Mouse (Mus musculus) C3H10T1/2 (cell line): Measurements from ENCODE around the gene Ppp1r12a. TPM values are rescaled to one million over a fixed set of nuclear protein-coding genes. Genes with fewer than 3 reads are reported as not detected.

ENCODE experiments used
- polyA plus RNA-seq, 2 experiments: library from polyadenylated mRNA; unstranded; fragments of >200 nt; fragmentation: generic; extraction: Trizol; gene quantifications; one replicate each; pipeline ENCODE4 v1.2.1; 2012; ENCODE audit warnings: missing spikeins in 2 of 2

Gene Ppp1r12a
- polyA plus RNA-seq = 10 to 100 TPM in 1 of 2 experiments, 1 to 10 TPM in 1; 2.9 to 24.5 TPM

DNA sequence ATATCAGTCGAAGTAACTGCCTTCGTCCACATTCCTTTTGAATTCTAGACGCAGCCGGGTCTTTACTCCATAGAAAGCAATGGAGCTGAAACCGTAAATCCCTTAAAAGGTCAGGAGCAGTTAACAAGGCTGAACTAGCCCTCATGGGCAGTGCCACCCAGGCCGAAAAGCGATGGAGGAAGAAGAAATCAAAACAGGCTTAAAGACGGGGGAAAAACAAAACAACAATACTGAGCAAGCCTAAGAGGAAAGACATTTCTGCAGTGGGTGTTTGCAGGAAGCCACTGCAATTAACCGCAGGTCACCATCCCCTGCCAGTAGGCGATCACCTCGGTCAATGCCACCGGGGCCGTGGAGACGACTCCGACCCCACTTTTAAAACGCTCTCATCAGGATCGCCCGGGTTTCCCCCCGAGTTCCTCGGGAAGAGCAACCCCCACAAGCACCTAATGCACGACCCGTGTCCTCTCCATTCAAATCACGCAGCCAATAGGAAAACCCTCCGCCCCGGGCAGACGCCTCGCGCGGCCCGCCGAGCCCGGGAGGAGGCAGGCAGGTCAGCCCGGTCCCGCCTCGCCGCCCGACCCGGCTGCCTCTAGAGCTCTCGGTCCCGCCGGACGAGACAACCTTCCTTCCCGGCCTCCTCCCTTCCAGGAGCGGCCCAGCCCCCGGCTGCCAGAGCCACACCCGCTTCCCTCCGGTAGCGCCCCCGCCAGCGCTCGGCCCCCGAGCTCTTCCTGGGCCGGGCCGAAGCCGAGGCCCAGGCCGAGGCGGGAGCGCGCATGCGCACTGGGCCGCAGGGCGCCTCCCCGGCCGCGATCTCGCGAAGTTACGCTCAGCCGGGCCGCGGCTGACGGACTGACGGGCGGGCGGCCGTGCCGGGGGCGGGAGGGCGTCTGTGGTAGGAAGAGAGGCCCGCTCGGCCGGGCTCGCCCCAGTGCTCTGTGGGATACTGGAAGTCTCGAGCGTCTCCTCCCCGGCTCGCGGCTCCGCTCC is at the start of gene Ppp1r12a:
Gene Ppp1r12a (plus strand): TSS at position 933 of the 996 bp plus-strand sequence.

GRCm38 (mm10) chr10:108331784-108332561 is 170.0 kb downstream of the Ppp1r12a start, which contains the start of gene Pawr:
Gene Pawr (plus strand): TSS chr10:108332121.

Other genes with a start within 250 kb of the Ppp1r12a start
- gene Pawr, start 169.9 kb downstream of the Ppp1r12a start, polyA plus RNA-seq = 1 to 10 TPM in 1 of 2 experiments, under 1 TPM in 1; 0.08 to 2.2 TPM